Mouse (Mus musculus): ENCODE results near the gene Hint1. TPM values are rescaled to one million over a fixed set of nuclear protein-coding genes. Genes with fewer than 3 reads are reported as not detected.
"Not testable (repeated sequence)": the region's sequence is repeated elsewhere in the genome, so short reads cannot be mapped to it uniquely, and the experiment has no call there.

Gene Hint1
- polyA plus RNA-seq, 1 experiment from 2014 or later: 875 TPM

- Histone ChIP-seq H3K4me3 (ENCODE audit: low read depth, low read length) (no peak overlapping the region), H3K4me1 (ENCODE audit: control insufficient read depth, insufficient read depth, low read length) (no peaks in the 10 kb centered on the region), H3K27me3 (replicated peaks; ENCODE audit: control insufficient read depth, insufficient read depth, low read length) (no peaks in the 10 kb centered on the region), H3K4me2 (ENCODE audit: low read length) (no peak overlapping the region), H3K27ac (ENCODE audit: low read depth, low read length) (no peak overlapping the region), H3K9me3 (replicated peaks; ENCODE audit: control insufficient read depth, low read length) (no peaks in the 10 kb centered on the region), H3K36me3 (ENCODE audit: control insufficient read depth, insufficient read depth, low read length) (no peaks in the 10 kb centered on the region), H3K9ac (ENCODE audit: low read length) (no peak overlapping the region)
- 92% methylated on average over 4 of the region's 4 CpGs for WGBS
- no peak for ATAC-seq
- DNase-seq (ENCODE audit: low spot score): no peak
These were observed 26.5 kb upstream of the Hint1 start for GRCm38 (mm10) chr11:54839696-54840095.

GRCm38 (mm10) chr11:54840891-54841290 is 25.3 kb upstream of the Hint1 start:
- Histone ChIP-seq H3K4me3 (ENCODE audit: low read depth, low read length) (no peak overlapping the region), H3K9me3 (replicated peaks; ENCODE audit: control insufficient read depth, low read length) (no peaks in the 10 kb centered on the region), H3K36me3 (ENCODE audit: control insufficient read depth, insufficient read depth, low read length) (no peaks in the 10 kb centered on the region), H3K27me3 (replicated peaks; ENCODE audit: control insufficient read depth, insufficient read depth, low read length) (no peaks in the 10 kb centered on the region), H3K4me2 (ENCODE audit: low read length) (no peak overlapping the region), H3K9ac (ENCODE audit: low read length) (no peak overlapping the region), H3K4me1 (ENCODE audit: control insufficient read depth, insufficient read depth, low read length) (peaks cover 2% of the 10 kb centered on the region; the same call in 1 of the 2 replicates), H3K27ac (ENCODE audit: low read depth, low read length) (no peak overlapping the region)
- ATAC-seq (no peak), DNase-seq (ENCODE audit: low spot score) (no peak)
- 90% methylated on average over 11 of the region's 11 CpGs for WGBS

- Histone ChIP-seq H3K9ac (ENCODE audit: low read length) (no peak overlapping the region), H3K27ac (ENCODE audit: low read depth, low read length) (no peak overlapping the region), H3K4me2 (ENCODE audit: low read length) (no peak overlapping the region), H3K27me3 (replicated peaks; ENCODE audit: control insufficient read depth, insufficient read depth, low read length) (no peaks in the 10 kb centered on the region), H3K9me3 (replicated peaks; ENCODE audit: control insufficient read depth, low read length) (no peaks in the 10 kb centered on the region), H3K36me3 (ENCODE audit: control insufficient read depth, insufficient read depth, low read length) (no peaks in the 10 kb centered on the region), H3K4me3 (ENCODE audit: low read depth, low read length) (no peak overlapping the region), H3K4me1 (ENCODE audit: control insufficient read depth, insufficient read depth, low read length) (peaks cover 3% of the 10 kb centered on the region; the same call in 1 of the 2 replicates)
- WGBS: 86% methylated on average over 9 of the region's 9 CpGs
- no peak for ATAC-seq
- no peak for DNase-seq (ENCODE audit: low spot score)
These were observed 21.8 kb upstream of the Hint1 start for GRCm38 (mm10) chr11:54844424-54844823.

GRCm38 (mm10) chr11:54844959-54845358 is 21.2 kb upstream of the Hint1 start:
- Histone ChIP-seq H3K9ac (ENCODE audit: low read length) (no peak overlapping the region), H3K27me3 (replicated peaks; ENCODE audit: control insufficient read depth, insufficient read depth, low read length) (no peaks in the 10 kb centered on the region), H3K36me3 (ENCODE audit: control insufficient read depth, insufficient read depth, low read length) (no peaks in the 10 kb centered on the region), H3K27ac (ENCODE audit: low read depth, low read length) (no peak overlapping the region), H3K4me1 (ENCODE audit: control insufficient read depth, insufficient read depth, low read length) (peaks cover 3% of the 10 kb centered on the region; the same call in 1 of the 2 replicates), H3K4me2 (ENCODE audit: low read length) (no peak overlapping the region), H3K9me3 (replicated peaks; ENCODE audit: control insufficient read depth, low read length) (no peaks in the 10 kb centered on the region), H3K4me3 (ENCODE audit: low read depth, low read length) (no peak overlapping the region)
- ATAC-seq (no peak), DNase-seq (ENCODE audit: low spot score) (no peak)
- WGBS: 89% methylated on average over 5 of the region's 5 CpGs

GRCm38 (mm10) chr11:54845470-54846442 is 20.4 kb upstream of the Hint1 start:
- no peaks in the 10 kb centered on the region for H3K36me3 ChIP-seq (ENCODE audit: control insufficient read depth, insufficient read depth, low read length)
- no peak overlapping the region for H3K9ac ChIP-seq (ENCODE audit: low read length)
- no peaks in the 10 kb centered on the region for H3K9me3 ChIP-seq (replicated peaks; ENCODE audit: control insufficient read depth, low read length)
- H3K4me2 ChIP-seq (ENCODE audit: low read length): no peak overlapping the region
- H3K27ac ChIP-seq (ENCODE audit: low read depth, low read length): no peak overlapping the region
- peaks cover 3% of the 10 kb centered on the region; the same call in 1 of the 2 replicates for H3K4me1 ChIP-seq (ENCODE audit: control insufficient read depth, insufficient read depth, low read length)
- no peak for ATAC-seq
- no peak overlapping the region for H3K4me3 ChIP-seq (ENCODE audit: low read depth, low read length)
- no peaks in the 10 kb centered on the region for H3K27me3 ChIP-seq (replicated peaks; ENCODE audit: control insufficient read depth, insufficient read depth, low read length)
- whole genome bisulfite sequencing: 42% methylated on average over 8 of the region's 8 CpGs
- peak; percentile 37 for DNase-seq (ENCODE audit: low spot score)

- H3K27me3 ChIP-seq (replicated peaks; ENCODE audit: control insufficient read depth, insufficient read depth, low read length): no peaks in the 10 kb centered on the region
- H3K27ac ChIP-seq (ENCODE audit: low read depth, low read length): no peak overlapping the region
- H3K9me3 ChIP-seq (replicated peaks; ENCODE audit: control insufficient read depth, low read length): no peaks in the 10 kb centered on the region
- no peak overlapping the region for H3K9ac ChIP-seq (ENCODE audit: low read length)
- peaks cover 3% of the 10 kb centered on the region; the same call in 1 of the 2 replicates for H3K4me1 ChIP-seq (ENCODE audit: control insufficient read depth, insufficient read depth, low read length)
- H3K4me3 ChIP-seq (ENCODE audit: low read depth, low read length): no peak overlapping the region
- no peaks in the 10 kb centered on the region for H3K36me3 ChIP-seq (ENCODE audit: control insufficient read depth, insufficient read depth, low read length)
- H3K4me2 ChIP-seq (ENCODE audit: low read length): no peak overlapping the region
- WGBS: 89% methylated on average over 10 of the region's 10 CpGs
- DNase-seq (ENCODE audit: low spot score) (no peak), ATAC-seq (no peak)
These were observed 16.0 kb upstream of the Hint1 start for GRCm38 (mm10) chr11:54849961-54850758.

GRCm38 (mm10) chr11:54851656-54852055 is 14.5 kb upstream of the Hint1 start:
- no peak overlapping the region for H3K27ac ChIP-seq (ENCODE audit: low read depth, low read length)
- H3K9me3 ChIP-seq (replicated peaks; ENCODE audit: control insufficient read depth, low read length): no peaks in the 10 kb centered on the region
- no peaks in the 10 kb centered on the region for H3K27me3 ChIP-seq (replicated peaks; ENCODE audit: control insufficient read depth, insufficient read depth, low read length)
- ATAC-seq (no peak), DNase-seq (ENCODE audit: low spot score) (no peak)
- no peak overlapping the region for H3K9ac ChIP-seq (ENCODE audit: low read length)
- no peaks in the 10 kb centered on the region for H3K36me3 ChIP-seq (ENCODE audit: control insufficient read depth, insufficient read depth, low read length)
- H3K4me2 ChIP-seq (ENCODE audit: low read length): no peak overlapping the region
- H3K4me1 ChIP-seq (ENCODE audit: control insufficient read depth, insufficient read depth, low read length): no peaks in the 10 kb centered on the region
- no peak overlapping the region for H3K4me3 ChIP-seq (ENCODE audit: low read depth, low read length)
- WGBS: 94% methylated on average over 12 of the region's 12 CpGs

GRCm38 (mm10) chr11:54858880-54859279 is 7.3 kb upstream of the Hint1 start:
- WGBS: 96% methylated on average over 11 of the region's 12 CpGs
- not testable (repeated sequence) for H3K27me3 ChIP-seq (replicated peaks; ENCODE audit: control insufficient read depth, insufficient read depth, low read length); H3K9me3 ChIP-seq (replicated peaks; ENCODE audit: control insufficient read depth, low read length); H3K4me2 ChIP-seq (ENCODE audit: low read length); H3K4me1 ChIP-seq (ENCODE audit: control insufficient read depth, insufficient read depth, low read length); H3K4me3 ChIP-seq (ENCODE audit: low read depth, low read length); DNase-seq (ENCODE audit: low spot score); ATAC-seq; H3K36me3 ChIP-seq (ENCODE audit: control insufficient read depth, insufficient read depth, low read length); H3K27ac ChIP-seq (ENCODE audit: low read depth, low read length); H3K9ac ChIP-seq (ENCODE audit: low read length)

Measured in forebrain, embryonic 14.5 days (tissue).